Mouse (Mus musculus): ENCODE data around the gene Gab3. TPM values are rescaled to one million over a fixed set of nuclear protein-coding genes. Genes with fewer than 3 reads are reported as not detected.

Gab3 gene
- polyA plus RNA-seq, 1 experiment from 2014 or later = 1.4 TPM

DNA sequence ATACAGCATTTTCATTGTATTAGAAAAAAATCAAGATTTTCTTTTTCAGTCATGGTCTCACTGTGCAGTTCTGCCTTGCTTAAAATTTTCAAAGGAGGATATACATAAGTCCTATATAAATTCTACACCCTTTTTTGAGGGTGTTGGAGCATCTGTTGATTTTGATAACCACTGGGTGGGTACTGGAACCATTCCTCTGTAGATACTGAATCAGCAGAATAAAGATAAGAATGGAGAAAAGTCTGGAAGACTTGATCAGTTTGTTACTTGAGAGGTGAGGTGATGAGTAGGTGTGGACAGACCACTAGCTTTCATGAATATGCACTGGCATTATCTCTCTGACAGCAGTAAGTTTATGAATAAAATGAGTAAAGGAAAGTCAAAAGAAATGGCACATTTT lies 30.3 kb upstream of the Gab3 start:
- Histone ChIP-seq H3K27me3 (replicated peaks; ENCODE audit: control insufficient read depth, insufficient read depth, low read length) (no peaks in the 10 kb centered on the region), H3K4me3 (ENCODE audit: low read depth, low read length) (no peak overlapping the region), H3K27ac (ENCODE audit: low read depth, low read length) (no peak overlapping the region), H3K9me3 (ENCODE audit: control insufficient read depth) (no peaks in the 10 kb centered on the region), H3K4me2 (replicated peaks; ENCODE audit: low read depth) (no peak overlapping the region), H3K4me1 (replicated peaks; ENCODE audit: control insufficient read depth, insufficient read depth, low read length) (no peaks in the 10 kb centered on the region), H3K9ac (ENCODE audit: low read depth, low read length) (no peak overlapping the region), H3K36me3 (ENCODE audit: control insufficient read depth, insufficient read depth) (peaks cover 36% of the 10 kb centered on the region)
- ATAC-seq = no peak
- no peak for TF ChIP-seq CTCF (IDR thresholded peaks at IDR 0.05; ENCODE audit: low read depth)

DNA sequence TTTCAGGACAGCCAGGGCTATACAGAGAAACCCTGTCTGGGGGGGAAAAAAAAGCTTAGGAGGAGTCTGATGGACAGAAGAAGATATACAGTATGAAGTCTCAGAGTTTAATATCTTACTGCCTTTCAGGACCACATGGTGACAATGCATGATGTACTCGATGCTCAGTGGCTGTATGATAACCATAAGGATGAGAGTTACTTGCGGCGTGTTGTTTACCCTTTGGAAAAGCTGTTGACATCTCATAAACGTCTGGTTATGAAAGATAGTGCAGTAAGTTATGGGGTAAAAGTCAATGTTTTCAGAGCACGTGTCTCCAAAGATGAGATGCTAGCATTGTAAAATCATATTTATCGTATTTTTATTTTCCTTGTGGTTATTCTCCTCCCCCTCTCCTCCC lies 17.0 kb upstream of the Gab3 start:
- TF ChIP-seq CTCF (IDR thresholded peaks at IDR 0.05; ENCODE audit: low read depth) = no peak
- no peak overlapping the region for H3K4me2 ChIP-seq (replicated peaks; ENCODE audit: low read depth)
- 80% methylated on average over 6 of the region's 6 CpGs for WGBS
- H3K9me3 ChIP-seq (ENCODE audit: control insufficient read depth) = no peaks in the 10 kb centered on the region
- no peaks in the 10 kb centered on the region for H3K36me3 ChIP-seq (ENCODE audit: control insufficient read depth, insufficient read depth)
- no peak overlapping the region for H3K4me3 ChIP-seq (ENCODE audit: low read depth, low read length)
- H3K9ac ChIP-seq (ENCODE audit: low read depth, low read length) = no peak overlapping the region
- ATAC-seq = no peak
- H3K4me1 ChIP-seq (replicated peaks; ENCODE audit: control insufficient read depth, insufficient read depth, low read length) = no peaks in the 10 kb centered on the region
- H3K27ac ChIP-seq (ENCODE audit: low read depth, low read length) = no peak overlapping the region
- no peaks in the 10 kb centered on the region for H3K27me3 ChIP-seq (replicated peaks; ENCODE audit: control insufficient read depth, insufficient read depth, low read length)

DNA sequence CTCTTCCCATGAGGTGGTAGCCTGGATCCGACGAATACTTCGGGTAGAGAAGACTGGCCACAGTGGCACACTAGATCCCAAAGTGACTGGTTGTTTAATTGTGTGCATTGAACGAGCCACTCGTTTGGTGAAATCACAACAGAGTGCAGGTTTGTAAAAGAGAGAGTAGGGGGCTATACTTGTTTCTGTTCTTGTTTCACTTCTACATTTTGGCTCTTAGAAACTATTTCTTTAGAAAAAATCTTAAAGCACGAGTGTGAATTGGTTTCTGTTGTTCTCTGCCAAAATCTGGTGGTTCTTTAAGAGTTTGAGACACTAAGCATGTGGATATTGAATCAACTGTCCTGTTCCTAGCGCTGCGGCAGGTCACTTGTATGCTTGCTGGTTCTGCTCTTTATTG lies 13.5 kb upstream of the Gab3 start:
- ATAC-seq = no peak
- Histone ChIP-seq H3K36me3 (ENCODE audit: control insufficient read depth, insufficient read depth) (no peaks in the 10 kb centered on the region), H3K4me3 (ENCODE audit: low read depth, low read length) (no peak overlapping the region), H3K27me3 (replicated peaks; ENCODE audit: control insufficient read depth, insufficient read depth, low read length) (no peaks in the 10 kb centered on the region), H3K27ac (ENCODE audit: low read depth, low read length) (no peak overlapping the region), H3K9me3 (ENCODE audit: control insufficient read depth) (no peaks in the 10 kb centered on the region), H3K9ac (ENCODE audit: low read depth, low read length) (no peak overlapping the region), H3K4me1 (replicated peaks; ENCODE audit: control insufficient read depth, insufficient read depth, low read length) (no peaks in the 10 kb centered on the region), H3K4me2 (replicated peaks; ENCODE audit: low read depth) (no peak overlapping the region)
- 88% methylated on average over 8 of the region's 8 CpGs for WGBS
- TF ChIP-seq CTCF (IDR thresholded peaks at IDR 0.05; ENCODE audit: low read depth) = no peak

DNA sequence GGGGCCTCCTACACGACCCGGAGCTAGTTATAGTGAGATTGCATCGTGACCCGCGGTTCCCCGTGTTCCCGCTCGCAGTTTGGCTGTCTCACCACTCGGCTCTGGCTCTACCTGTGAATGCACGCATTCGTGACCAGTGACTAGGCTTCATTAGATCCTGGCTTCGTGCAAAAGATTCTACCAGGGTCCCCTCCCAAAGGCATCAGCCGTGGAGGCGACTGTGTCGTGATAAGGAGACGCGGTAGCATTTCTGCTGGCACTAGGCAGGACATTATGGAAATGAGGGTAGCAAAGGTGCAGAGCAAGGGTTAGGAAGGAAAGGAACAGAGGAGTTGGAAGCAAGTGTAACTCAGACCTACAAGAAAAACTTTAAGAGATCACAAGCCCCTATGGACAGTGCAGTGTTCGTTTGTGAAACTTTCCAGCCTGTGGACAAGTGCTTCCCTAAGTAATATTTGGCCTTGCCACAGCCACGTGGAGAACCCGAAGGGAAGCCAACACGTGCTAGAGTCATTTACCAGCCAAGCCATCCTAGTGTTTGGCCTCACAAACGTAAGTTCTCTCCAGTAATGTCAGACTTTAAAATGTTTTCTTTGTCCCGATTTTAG lies 11.0 kb upstream of the Gab3 start:
- TF ChIP-seq CTCF (IDR thresholded peaks at IDR 0.05; ENCODE audit: low read depth) = no peak
- Histone ChIP-seq H3K36me3 (ENCODE audit: control insufficient read depth, insufficient read depth) (no peaks in the 10 kb centered on the region), H3K27me3 (replicated peaks; ENCODE audit: control insufficient read depth, insufficient read depth, low read length) (no peaks in the 10 kb centered on the region), H3K9ac (ENCODE audit: low read depth, low read length) (peak overlapping the region; percentile 18; the same call in 1 of the 2 replicates), H3K27ac (ENCODE audit: low read depth, low read length) (peak overlapping the region; percentile 46; the same call in 1 of the 2 replicates), H3K4me2 (replicated peaks; ENCODE audit: low read depth) (peak overlapping the region; percentile 61), H3K4me1 (replicated peaks; ENCODE audit: control insufficient read depth, insufficient read depth, low read length) (no peaks in the 10 kb centered on the region), H3K4me3 (ENCODE audit: low read depth, low read length) (peak overlapping the region; percentile 46), H3K9me3 (ENCODE audit: control insufficient read depth) (no peaks in the 10 kb centered on the region)
- no peak for ATAC-seq
- WGBS = 18% methylated on average over 23 of the region's 23 CpGs

DNA sequence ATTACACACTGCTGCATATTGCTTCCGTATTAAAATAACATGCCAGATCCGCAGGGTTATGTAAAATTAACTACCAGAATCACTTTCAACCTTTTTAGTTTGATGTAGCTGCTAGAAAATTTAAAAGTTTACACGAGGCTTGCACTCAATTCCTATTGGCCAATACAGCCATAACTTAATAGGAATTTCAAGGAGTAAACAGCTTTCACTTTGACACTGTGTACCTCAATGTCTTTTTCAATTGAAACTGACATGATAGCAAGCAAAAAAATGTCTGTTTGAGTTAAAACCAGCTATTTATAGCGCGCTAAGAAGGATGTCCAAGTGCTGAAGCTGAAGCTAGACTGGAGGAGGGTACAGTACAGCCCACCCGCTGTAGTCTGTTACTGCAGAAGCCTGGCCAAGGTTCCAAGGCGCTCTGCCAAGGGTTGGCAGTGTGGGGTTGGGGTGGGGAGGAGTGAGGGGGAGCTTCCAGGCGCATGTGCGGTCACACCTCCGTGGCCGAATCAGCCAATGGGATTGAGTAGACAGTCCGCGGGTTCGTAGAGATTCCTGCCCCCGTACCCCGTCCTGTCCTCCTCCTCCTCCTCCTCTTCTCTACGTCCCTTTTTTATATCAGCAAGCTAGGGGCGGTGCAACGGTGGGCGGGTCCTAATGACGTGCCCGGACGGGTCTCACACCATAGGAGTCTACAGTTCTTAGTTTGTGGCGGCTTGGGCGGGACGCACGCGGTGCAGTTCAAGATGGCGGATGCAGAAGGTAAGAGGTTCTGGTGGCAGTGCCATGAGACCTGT lies 10.3 kb upstream of the Gab3 start, which contains the start of gene Dkc1:
Dkc1 (plus strand) TSS at position 486 of the 794 bp plus-strand sequence.
- no peaks in the 10 kb centered on the region for H3K4me1 ChIP-seq (replicated peaks; ENCODE audit: control insufficient read depth, insufficient read depth, low read length)
- no peaks in the 10 kb centered on the region for H3K27me3 ChIP-seq (replicated peaks; ENCODE audit: control insufficient read depth, insufficient read depth, low read length)
- H3K36me3 ChIP-seq (ENCODE audit: control insufficient read depth, insufficient read depth) = no peaks in the 10 kb centered on the region
- H3K4me3 ChIP-seq (ENCODE audit: low read depth, low read length) = peak within 1 kb of the TSS; percentile 46
- no peaks in the 10 kb centered on the region for H3K9me3 ChIP-seq (ENCODE audit: control insufficient read depth)
- WGBS = 18% methylated on average over 27 of the region's 29 CpGs
- peak within 1 kb of the TSS; percentile 46; the same call in 1 of the 2 replicates for H3K27ac ChIP-seq (ENCODE audit: low read depth, low read length)
- H3K9ac ChIP-seq (ENCODE audit: low read depth, low read length) = peak within 1 kb of the TSS; percentile 18; the same call in 1 of the 2 replicates
- peak; percentile 98 for ATAC-seq
- no peak for TF ChIP-seq CTCF (IDR thresholded peaks at IDR 0.05; ENCODE audit: low read depth)
- H3K4me2 ChIP-seq (replicated peaks; ENCODE audit: low read depth) = peak within 1 kb of the TSS; percentile 61

DNA sequence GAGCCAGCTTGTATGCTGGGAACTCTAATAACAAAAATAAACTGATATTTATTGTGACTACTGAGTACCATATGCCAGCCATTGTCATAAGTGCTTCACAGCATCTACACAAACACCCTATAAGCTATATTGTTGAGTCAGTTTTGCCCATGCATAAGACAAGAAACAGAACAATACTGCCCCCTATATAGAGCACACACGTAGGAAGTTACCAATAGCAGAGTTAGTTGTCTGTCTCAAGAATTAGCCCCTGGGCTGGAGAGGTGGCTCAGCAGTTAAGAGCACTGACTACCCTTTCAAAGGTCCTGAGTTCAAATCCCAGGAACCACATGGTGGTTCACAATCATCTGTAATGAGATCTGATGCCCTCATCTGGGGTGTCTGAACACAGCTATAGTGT lies 396 bp upstream of the Gab3 start:
- Histone ChIP-seq H3K36me3 (ENCODE audit: control insufficient read depth, insufficient read depth) (no peaks in the 10 kb centered on the region), H3K9me3 (ENCODE audit: control insufficient read depth) (no peaks in the 10 kb centered on the region), H3K4me2 (replicated peaks; ENCODE audit: low read depth) (no peak overlapping the region), H3K4me3 (ENCODE audit: low read depth, low read length) (no peak overlapping the region), H3K27ac (ENCODE audit: low read depth, low read length) (no peak overlapping the region), H3K9ac (ENCODE audit: low read depth, low read length) (no peak overlapping the region), H3K27me3 (replicated peaks; ENCODE audit: control insufficient read depth, insufficient read depth, low read length) (no peaks in the 10 kb centered on the region), H3K4me1 (replicated peaks; ENCODE audit: control insufficient read depth, insufficient read depth, low read length) (no peaks in the 10 kb centered on the region)
- peak; percentile 40; the same call in 1 of the 2 replicates for TF ChIP-seq CTCF (IDR thresholded peaks at IDR 0.05; ENCODE audit: low read depth)
- no peak for ATAC-seq
- 28% methylated on average over 1 of the region's 1 CpGs for WGBS

Measured in intestine, postnatal 0 days (tissue).